9 mouse cellular contexts compared by ENCODE assay signal in genomic region chr10:80947802-80948201, GRCm38 (mm10). TPM values are rescaled to one million over a fixed set of nuclear protein-coding genes. Genes with fewer than 3 reads are reported as not detected.
DNase-seq lines count a peak whose midpoint lies in the region; ATAC-seq and TF ChIP-seq lines count a peak whose summit lies in the region.
"Had no signal": no experiment of that assay in that cellular context is flagged by ENCODE, and none has a peak within 500 bp of the region (broad histone marks: within the 10 kb centered on the region; RNA-seq: fewer than 3 reads in every experiment).

No protein-coding gene starts in this region.

- H3K27ac ChIP-seq in kidney, embryonic 14.5 days (ENCODE audit: low read depth, low read length): no peak overlapping the region
- peak overlapping the region; percentile 62 for H3K27ac ChIP-seq in heart, embryonic 16.5 days (ENCODE audit: low read length)
- peak overlapping the region; percentile 15 for H3K27ac ChIP-seq in lung, postnatal 0 days (ENCODE audit: low read length)
- no peak overlapping the region for H3K27ac ChIP-seq in hindbrain, embryonic 16.5 days (ENCODE audit: low read depth, low read length)
- H3K27ac ChIP-seq: embryonic facial prominence, embryonic 12.5 days had no signal

- H3K27me3 ChIP-seq in kidney, embryonic 14.5 days (ENCODE audit: control insufficient read depth, insufficient read depth, low read length): no peaks in the 10 kb centered on the region
- no peaks in the 10 kb centered on the region for H3K27me3 ChIP-seq in heart, embryonic 16.5 days (ENCODE audit: control insufficient read depth, insufficient read depth, low read length)
- no peaks in the 10 kb centered on the region for H3K27me3 ChIP-seq in lung, postnatal 0 days (replicated peaks; ENCODE audit: insufficient read depth, low read length)
- H3K27me3 ChIP-seq in hindbrain, embryonic 16.5 days (replicated peaks; ENCODE audit: control insufficient read depth, insufficient read depth, low read length): no peaks in the 10 kb centered on the region
- H3K27me3 ChIP-seq: embryonic facial prominence, embryonic 12.5 days had no signal

- H3K4me1 ChIP-seq in kidney, embryonic 14.5 days (ENCODE audit: control insufficient read depth, insufficient read depth, low read length): peaks cover 24% of the 10 kb centered on the region; the same call in 1 of the 2 replicates
- H3K4me1 ChIP-seq in heart, embryonic 16.5 days (ENCODE audit: control insufficient read depth, insufficient read depth, low read length): peaks cover 36% of the 10 kb centered on the region
- H3K4me1 ChIP-seq in lung, postnatal 0 days (ENCODE audit: insufficient read depth, low read depth, low read length): peaks cover 12% of the 10 kb centered on the region
- no peaks in the 10 kb centered on the region for H3K4me1 ChIP-seq in hindbrain, embryonic 16.5 days (ENCODE audit: control insufficient read depth, insufficient read depth, low read depth, low read length)

- TF ChIP-seq CTCF in lung, postnatal 0 days (IDR thresholded peaks at IDR 0.05): no peak

- no peaks in the 10 kb centered on the region for H3K9me3 ChIP-seq in kidney, embryonic 14.5 days (ENCODE audit: control insufficient read depth, low read length)
- H3K9me3 ChIP-seq in heart, embryonic 16.5 days (replicated peaks; ENCODE audit: control insufficient read depth, low read length): no peaks in the 10 kb centered on the region
- H3K9me3 ChIP-seq in lung, postnatal 0 days (ENCODE audit: low read length): no peaks in the 10 kb centered on the region
- no peaks in the 10 kb centered on the region for H3K9me3 ChIP-seq in hindbrain, embryonic 16.5 days (ENCODE audit: control insufficient read depth, low read length)
- H3K9me3 ChIP-seq: embryonic facial prominence, embryonic 12.5 days had no signal

- DNase-seq in kidney, adult 11 months: peak; percentile 62
- peak; percentile 62 for DNase-seq in adrenal gland, postnatal 14 days
- DNase-seq in lung, postnatal 0 days (ENCODE audit: low spot score): peak; percentile 37
- no peak for DNase-seq in spleen, postnatal 4 days (ENCODE audit: low spot score in 2 of 2)
- DNase-seq in embryo, embryonic 10 days (ENCODE audit: low spot score): no peak

- no peaks in the 10 kb centered on the region for H3K36me3 ChIP-seq in kidney, embryonic 14.5 days (ENCODE audit: control insufficient read depth, insufficient read depth, low read length)
- no peaks in the 10 kb centered on the region for H3K36me3 ChIP-seq in heart, embryonic 16.5 days (ENCODE audit: control insufficient read depth, insufficient read depth)
- H3K36me3 ChIP-seq in lung, postnatal 0 days (ENCODE audit: insufficient read depth, low read length): no peaks in the 10 kb centered on the region
- H3K36me3 ChIP-seq in hindbrain, embryonic 16.5 days (ENCODE audit: control insufficient read depth, insufficient read depth, low read length): no peaks in the 10 kb centered on the region
- H3K36me3 ChIP-seq: embryonic facial prominence, embryonic 12.5 days had no signal

- WGBS in kidney, embryonic 14.5 days: 57% methylated on average over 2 of the region's 2 CpGs
- WGBS in heart, embryonic 16.5 days: 11% methylated on average over 2 of the region's 2 CpGs
- WGBS in lung, postnatal 0 days: 21% methylated on average over 2 of the region's 2 CpGs
- WGBS in hindbrain, embryonic 16.5 days: 32% methylated on average over 2 of the region's 2 CpGs

- TF ChIP-seq EP300 in lung, postnatal 0 days (IDR thresholded peaks at IDR 0.05): no peak

- H3K4me2 ChIP-seq in kidney, embryonic 14.5 days (replicated peaks; ENCODE audit: low read depth, low read length): no peak overlapping the region
- 0 out of 2 replicates have a peak overlapping the region, but pooled peaks have one; percentile 9 for H3K4me2 ChIP-seq in heart, embryonic 16.5 days (ENCODE audit: low read depth, low read length)
- H3K4me2 ChIP-seq in lung, postnatal 0 days (replicated peaks; ENCODE audit: low read depth, low read length): no peak overlapping the region
- no peak overlapping the region for H3K4me2 ChIP-seq in hindbrain, embryonic 16.5 days (ENCODE audit: low read length)
- H3K4me2 ChIP-seq: embryonic facial prominence, embryonic 12.5 days had no signal

- no peak overlapping the region for H3K4me3 ChIP-seq in kidney, embryonic 14.5 days (ENCODE audit: low read length)
- H3K4me3 ChIP-seq in heart, embryonic 16.5 days (ENCODE audit: low read length): no peak overlapping the region
- H3K4me3 ChIP-seq in lung, postnatal 0 days (ENCODE audit: low read depth, low read length): no peak overlapping the region
- no peak overlapping the region for H3K4me3 ChIP-seq in hindbrain, embryonic 16.5 days (ENCODE audit: low read length)
- H3K4me3 ChIP-seq: embryonic facial prominence, embryonic 12.5 days had no signal

- no peak for ATAC-seq in kidney, embryonic 14.5 days (ENCODE audit: low FRiP score, low TSS enrichment)
- ATAC-seq in heart, embryonic 16.5 days (replicated peaks; ENCODE audit: extremely low read depth, insufficient read depth, low FRiP score): peak; percentile 52; the same call in 1 of the 2 replicates
- ATAC-seq in lung, postnatal 0 days: peak; percentile 28; the same call in 1 of the 2 replicates
- no peak for ATAC-seq in hindbrain, embryonic 16.5 days

- H3K9ac ChIP-seq in kidney, embryonic 14.5 days (ENCODE audit: low read depth, low read length): no peak overlapping the region
- H3K9ac ChIP-seq in heart, embryonic 16.5 days (ENCODE audit: low read length): peak overlapping the region; percentile 25; the same call in 1 of the 2 replicates
- H3K9ac ChIP-seq in lung, postnatal 0 days (replicated peaks; ENCODE audit: low read depth): no peak overlapping the region
- H3K9ac ChIP-seq in hindbrain, embryonic 16.5 days (ENCODE audit: low read depth, low read length): no peak overlapping the region
- H3K9ac ChIP-seq: embryonic facial prominence, embryonic 12.5 days had no signal

RNA-seq across cellular contexts. Expression of gene Gadd45b, which starts 17.9 kb away (rescaled TPM):
- 16.1 and 16.3 TPM in 2 replicates for polyA plus RNA-seq in kidney, embryonic 14.5 days (2014; fragmentation: Nextera tagmentation; extraction: Ambion mirVana)
- 29.8 and 91.3 TPM in 2 replicates for total RNA-seq in adrenal gland, postnatal 14 days (2021)
- polyA plus RNA-seq in heart, embryonic 16.5 days (2015; fragmentation: Nextera tagmentation; extraction: Ambion mirVana): 33.6 and 34.3 TPM in 2 replicates
- polyA plus RNA-seq in lung, postnatal 0 days (2015; fragmentation: Nextera tagmentation; extraction: Ambion mirVana): 131 and 145 TPM in 2 replicates
- 8.0 and 9.0 TPM in 2 replicates for polyA plus RNA-seq in hindbrain, embryonic 16.5 days (2015; fragmentation: Nextera tagmentation; extraction: Ambion mirVana)

RNA-seq across cellular contexts. Expression of gene Lmnb2, which starts 29.8 kb away (rescaled TPM):
- polyA plus RNA-seq in kidney, embryonic 14.5 days (2014; fragmentation: Nextera tagmentation; extraction: Ambion mirVana): 16.0 and 17.1 TPM in 2 replicates
- total RNA-seq in adrenal gland, postnatal 14 days (2021): 14.9 and 15.8 TPM in 2 replicates
- polyA plus RNA-seq in heart, embryonic 16.5 days (2015; fragmentation: Nextera tagmentation; extraction: Ambion mirVana): 27.5 and 30.0 TPM in 2 replicates
- 6.9 and 7.3 TPM in 2 replicates for polyA plus RNA-seq in lung, postnatal 0 days (2015; fragmentation: Nextera tagmentation; extraction: Ambion mirVana)
- polyA plus RNA-seq in hindbrain, embryonic 16.5 days (2015; fragmentation: Nextera tagmentation; extraction: Ambion mirVana): 36.6 and 41.9 TPM in 2 replicates

RNA-seq across cellular contexts. Expression of gene Timm13, which starts 47.0 kb away (rescaled TPM):
- polyA plus RNA-seq in kidney, embryonic 14.5 days (2014; fragmentation: Nextera tagmentation; extraction: Ambion mirVana): 391 and 501 TPM in 2 replicates
- 252 and 257 TPM in 2 replicates for total RNA-seq in adrenal gland, postnatal 14 days (2021)
- polyA plus RNA-seq in heart, embryonic 16.5 days (2015; fragmentation: Nextera tagmentation; extraction: Ambion mirVana): 286 and 289 TPM in 2 replicates
- 211 and 233 TPM in 2 replicates for polyA plus RNA-seq in lung, postnatal 0 days (2015; fragmentation: Nextera tagmentation; extraction: Ambion mirVana)
- polyA plus RNA-seq in hindbrain, embryonic 16.5 days (2015; fragmentation: Nextera tagmentation; extraction: Ambion mirVana): 314 and 364 TPM in 2 replicates

Comparison
In these comparisons a context has a peak if more than half of its experiments do, and no peak if none do; other contexts are left out.
1. DNase-seq: peak in kidney, adult 11 months (single experiment), adrenal gland, postnatal 14 days (single experiment) and lung, postnatal 0 days (single experiment); none in spleen, postnatal 4 days (0 of 2) and embryo, embryonic 10 days (single experiment).
2. ATAC-seq: peak in heart, embryonic 16.5 days (single experiment) and lung, postnatal 0 days (single experiment); none in kidney, embryonic 14.5 days (single experiment) and hindbrain, embryonic 16.5 days (single experiment).
3. H3K27ac ChIP-seq: peak in heart, embryonic 16.5 days (single experiment) and lung, postnatal 0 days (single experiment); none in kidney, embryonic 14.5 days (single experiment) and hindbrain, embryonic 16.5 days (single experiment).